Mouse (Mus musculus) forebrain, embryonic 14.5 days (tissue): ENCODE results near the gene Hoxd4. TPM values are rescaled to one million over a fixed set of nuclear protein-coding genes. Genes with fewer than 3 reads are reported as not detected.

ENCODE experiments used
- ATAC-seq: fragments of 200-750 bp; cut with Nextera tagmentation; 2 replicates; pipeline ENCODE4 v1.8.0; 2017; ENCODE audit warnings: mild to moderate bottlenecking, moderate library complexity
- DNase-seq: peaks from one replicate; pipeline ENCODE4 v3.0.0-alpha.2; 2015; ENCODE audit warnings: low spot score
- H3K27ac ChIP-seq: fragments of 300-500 bp; sonication (generic); 2 replicates; pipeline ENCODE4 v1.5.1; 2014; ENCODE audit warnings: low read depth, mild to moderate bottlenecking, control low read depth, low read length, moderate library complexity
- H3K27me3 ChIP-seq: fragments of 300-500 bp; sonication (generic); replicated peaks from 2 replicates; pipeline ENCODE4 v1.6.1; 2014; ENCODE audit warnings: low read length, control low read depth, mixed read lengths; ENCODE audit not compliant: control insufficient read depth, insufficient read depth
- H3K36me3 ChIP-seq: fragments of 300-500 bp; sonication (generic); 2 replicates; pipeline ENCODE4 v1.6.1; 2014; ENCODE audit warnings: low read length, control low read depth; ENCODE audit not compliant: control insufficient read depth, insufficient read depth
- H3K4me1 ChIP-seq: fragments of 300-500 bp; sonication (generic); 2 replicates; pipeline ENCODE4 v1.6.1; 2014; ENCODE audit warnings: antibody characterized with exemption, low read length, control low read depth; ENCODE audit not compliant: control insufficient read depth, insufficient read depth
- H3K4me2 ChIP-seq: fragments of 300-500 bp; sonication (generic); 2 replicates; pipeline ENCODE4 v1.6.1; 2014; ENCODE audit warnings: mild to moderate bottlenecking, control low read depth, low read length
- H3K4me3 ChIP-seq: fragments of 300-500 bp; sonication (generic); 2 replicates; pipeline ENCODE4 v1.5.1; 2014; ENCODE audit warnings: low read depth, low read length, control low read depth
- H3K9ac ChIP-seq: fragments of 300-500 bp; sonication (generic); 2 replicates; pipeline ENCODE4 v1.6.1; 2014; ENCODE audit warnings: mild to moderate bottlenecking, low read length, control low read depth, moderate library complexity
- H3K9me3 ChIP-seq: fragments of 300-500 bp; sonication (generic); replicated peaks from 2 replicates; pipeline ENCODE4 v1.6.1; 2016; ENCODE audit warnings: low read length, control low read depth, mixed read lengths; ENCODE audit not compliant: control insufficient read depth
- WGBS: fragments of 180-500 bp; shearing (Covaris S2); extraction: QIAGEN DNeasy Blood & Tissue Kit; methylation state at CpG from one replicate; pipeline ENCODE4 v1.1.7; 2014; 5-methylcytosine and 5-hydroxymethylcytosine counted together
- polyA plus RNA-seq: library from polyadenylated mRNA; unstranded; fragments of >200 nt; fragmentation: Nextera tagmentation; extraction: Ambion mirVana; gene quantifications from 2 replicates; pipeline ENCODE4 v1.2.1, GENCODE M21; 2014

Hoxd4 gene
- polyA plus RNA-seq, 1 experiment from 2014 or later = not detected

GRCm38 (mm10) chr2:74727640-74728302, 16.0 kb downstream of the Hoxd4 start:
- ATAC-seq = no peak
- 1% methylated on average over 25 of the region's 25 CpGs for WGBS
- Histone ChIP-seq H3K4me1 (no peaks in the 10 kb centered on the region), H3K36me3 (no peaks in the 10 kb centered on the region), H3K9ac (no peak overlapping the region), H3K9me3 (no peaks in the 10 kb centered on the region), H3K27me3 (peaks cover 99% of the 10 kb centered on the region), H3K4me2 (no peak overlapping the region), H3K27ac (no peak overlapping the region), H3K4me3 (no peak overlapping the region)
- no peak for DNase-seq

- no peaks in the 10 kb centered on the region for H3K9me3 ChIP-seq
- DNase-seq (no peak), ATAC-seq (no peak)
- H3K27me3 ChIP-seq = peaks cover 96% of the 10 kb centered on the region
- H3K4me1 ChIP-seq = no peaks in the 10 kb centered on the region
- H3K27ac ChIP-seq = no peak overlapping the region
- no peaks in the 10 kb centered on the region for H3K36me3 ChIP-seq
- WGBS = 2% methylated on average over 13 of the region's 13 CpGs
- H3K4me2 ChIP-seq = no peak overlapping the region
- no peak overlapping the region for H3K9ac ChIP-seq
- H3K4me3 ChIP-seq = no peak overlapping the region
These were observed 16.6 kb downstream of the Hoxd4 start for GRCm38 (mm10) chr2:74728303-74728680.

GRCm38 (mm10) chr2:74730331-74730730, 18.6 kb downstream of the Hoxd4 start:
- H3K4me3 ChIP-seq = no peak overlapping the region
- H3K9me3 ChIP-seq = no peaks in the 10 kb centered on the region
- H3K27ac ChIP-seq = no peak overlapping the region
- no peak for ATAC-seq
- 1% methylated on average over 8 of the region's 8 CpGs for WGBS
- no peaks in the 10 kb centered on the region for H3K36me3 ChIP-seq
- peaks cover 90% of the 10 kb centered on the region for H3K27me3 ChIP-seq
- no peak overlapping the region for H3K9ac ChIP-seq
- no peak overlapping the region for H3K4me2 ChIP-seq
- no peak for DNase-seq
- H3K4me1 ChIP-seq = no peaks in the 10 kb centered on the region

GRCm38 (mm10) chr2:74731055-74731454, 19.3 kb downstream of the Hoxd4 start:
- Histone ChIP-seq H3K27me3 (peaks cover 90% of the 10 kb centered on the region), H3K4me1 (peaks cover 2% of the 10 kb centered on the region; the same call in 1 of the 2 replicates), H3K9me3 (no peaks in the 10 kb centered on the region), H3K9ac (no peak overlapping the region), H3K4me2 (no peak overlapping the region), H3K36me3 (no peaks in the 10 kb centered on the region), H3K27ac (no peak overlapping the region), H3K4me3 (no peak overlapping the region)
- DNase-seq (no peak), ATAC-seq (no peak)

- Histone ChIP-seq H3K4me2 (no peak overlapping the region), H3K4me3 (no peak overlapping the region), H3K27ac (no peak overlapping the region), H3K36me3 (no peaks in the 10 kb centered on the region), H3K9ac (no peak overlapping the region), H3K27me3 (peaks cover 90% of the 10 kb centered on the region), H3K9me3 (no peaks in the 10 kb centered on the region), H3K4me1 (peaks cover 4% of the 10 kb centered on the region; the same call in 1 of the 2 replicates)
- WGBS = 2% methylated on average over 9 of the region's 9 CpGs
- no peak for ATAC-seq
- no peak for DNase-seq
These were observed 20.2 kb downstream of the Hoxd4 start for GRCm38 (mm10) chr2:74731799-74732512.

- DNase-seq (no peak), ATAC-seq (no peak)
- H3K4me2 ChIP-seq = no peak overlapping the region
- peaks cover 90% of the 10 kb centered on the region for H3K27me3 ChIP-seq
- no peak overlapping the region for H3K9ac ChIP-seq
- H3K4me3 ChIP-seq = no peak overlapping the region
- no peak overlapping the region for H3K27ac ChIP-seq
- under 1% methylated on average over 52 of the region's 52 CpGs for WGBS
- no peaks in the 10 kb centered on the region for H3K9me3 ChIP-seq
- peaks cover 4% of the 10 kb centered on the region; the same call in 1 of the 2 replicates for H3K4me1 ChIP-seq
- H3K36me3 ChIP-seq = no peaks in the 10 kb centered on the region
These were observed 21.0 kb downstream of the Hoxd4 start for GRCm38 (mm10) chr2:74732513-74733316.

- no peak for ATAC-seq
- Histone ChIP-seq H3K9ac (no peak overlapping the region), H3K4me2 (no peak overlapping the region), H3K4me3 (no peak overlapping the region), H3K27ac (no peak overlapping the region), H3K36me3 (no peaks in the 10 kb centered on the region), H3K4me1 (peaks cover 4% of the 10 kb centered on the region; the same call in 1 of the 2 replicates), H3K9me3 (no peaks in the 10 kb centered on the region), H3K27me3 (peaks cover 90% of the 10 kb centered on the region)
- no peak for DNase-seq
- WGBS = 1% methylated on average over 16 of the region's 16 CpGs
These were observed 21.6 kb downstream of the Hoxd4 start for GRCm38 (mm10) chr2:74733317-74733661.

GRCm38 (mm10) chr2:74733765-74734164, 22.0 kb downstream of the Hoxd4 start:
- 2% methylated on average over 6 of the region's 6 CpGs for WGBS
- H3K36me3 ChIP-seq = no peaks in the 10 kb centered on the region
- no peak overlapping the region for H3K9ac ChIP-seq
- H3K4me1 ChIP-seq = peaks cover 4% of the 10 kb centered on the region; the same call in 1 of the 2 replicates
- ATAC-seq (no peak), DNase-seq (no peak)
- no peaks in the 10 kb centered on the region for H3K9me3 ChIP-seq
- peaks cover 90% of the 10 kb centered on the region for H3K27me3 ChIP-seq
- H3K27ac ChIP-seq = no peak overlapping the region
- no peak overlapping the region for H3K4me2 ChIP-seq
- no peak overlapping the region for H3K4me3 ChIP-seq
